Mouse (Mus musculus): ENCODE measurements around the gene Vasp.

DNA sequence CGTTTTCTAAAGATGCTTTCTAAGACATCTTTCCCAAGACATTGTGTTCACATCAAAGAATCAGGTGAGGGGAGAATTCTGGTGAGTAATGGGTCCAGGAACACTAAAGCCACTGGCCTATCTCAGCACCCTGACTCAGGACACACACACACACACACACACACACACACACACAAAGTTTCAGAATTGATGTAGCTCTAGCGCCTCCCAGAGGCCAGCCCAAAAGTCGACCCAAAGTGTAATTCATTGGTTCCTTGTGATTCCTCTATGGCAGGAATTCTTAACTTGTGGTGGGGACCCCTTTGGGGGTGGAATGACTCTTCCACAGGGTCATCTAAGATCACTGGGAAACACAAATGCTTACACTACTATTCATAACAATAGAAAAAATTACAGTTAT lies 27.6 kb upstream of the Vasp start:
- TF ChIP-seq TCF12 (IDR thresholded peaks at IDR 0.05; ENCODE audit: insufficient read depth, poor library complexity, severe bottlenecking): no peak
- TF ChIP-seq SRF (IDR thresholded peaks at IDR 0.05; ENCODE audit: control insufficient read depth, insufficient read length, low read depth): no peak
- TF ChIP-seq POLR2A (IDR thresholded peaks at IDR 0.05; ENCODE audit: insufficient read length, low read depth): no peak
- TF ChIP-seq MAX (IDR thresholded peaks at IDR 0.05; ENCODE audit: low read depth): no peak
- no peak for TF ChIP-seq MYOD1 (IDR thresholded peaks at IDR 0.05; ENCODE audit: control insufficient read depth in 1 of 3, insufficient read length in 2 of 3, low read depth in 2 of 3)
- TF ChIP-seq POLR2AphosphoS2 (IDR thresholded peaks at IDR 0.05; ENCODE audit: insufficient read length, low read depth): no peak
- no peak for TF ChIP-seq E2F4 (IDR thresholded peaks at IDR 0.05; ENCODE audit: insufficient read depth)
- no peak for TF ChIP-seq REST (IDR thresholded peaks at IDR 0.05; ENCODE audit: insufficient read depth, insufficient read length)
- no peak for TF ChIP-seq USF1 (IDR thresholded peaks at IDR 0.05; ENCODE audit: low read depth)
- TF ChIP-seq MYOG (IDR thresholded peaks at IDR 0.05; ENCODE audit: control insufficient read depth in 1 of 3, insufficient read depth in 1 of 3, insufficient read length in 2 of 3, low read depth in 2 of 3): no peak

Measured in myocyte (in vitro differentiated cells).